Mouse (Mus musculus) kidney, adult 10 weeks (tissue): Measurements from ENCODE around the gene Taz. TPM values are rescaled to one million over a fixed set of nuclear protein-coding genes. Genes with fewer than 3 reads are reported as not detected.

Source experiments
- polyA plus RNA-seq: library from polyadenylated mRNA; stranded (reverse); fragments of 350-450 nt; fragmentation: Illumina TruSeq; extraction: RNeasy Lipid Tissue Mini Kit (QIAGEN cat#74804); gene quantifications from one replicate; pipeline ENCODE4 v1.2.3, GENCODE M21; 2014; ENCODE audit warnings: low read depth, low replicate concordance

The Taz gene
- 37.2 TPM for polyA plus RNA-seq

DNA sequence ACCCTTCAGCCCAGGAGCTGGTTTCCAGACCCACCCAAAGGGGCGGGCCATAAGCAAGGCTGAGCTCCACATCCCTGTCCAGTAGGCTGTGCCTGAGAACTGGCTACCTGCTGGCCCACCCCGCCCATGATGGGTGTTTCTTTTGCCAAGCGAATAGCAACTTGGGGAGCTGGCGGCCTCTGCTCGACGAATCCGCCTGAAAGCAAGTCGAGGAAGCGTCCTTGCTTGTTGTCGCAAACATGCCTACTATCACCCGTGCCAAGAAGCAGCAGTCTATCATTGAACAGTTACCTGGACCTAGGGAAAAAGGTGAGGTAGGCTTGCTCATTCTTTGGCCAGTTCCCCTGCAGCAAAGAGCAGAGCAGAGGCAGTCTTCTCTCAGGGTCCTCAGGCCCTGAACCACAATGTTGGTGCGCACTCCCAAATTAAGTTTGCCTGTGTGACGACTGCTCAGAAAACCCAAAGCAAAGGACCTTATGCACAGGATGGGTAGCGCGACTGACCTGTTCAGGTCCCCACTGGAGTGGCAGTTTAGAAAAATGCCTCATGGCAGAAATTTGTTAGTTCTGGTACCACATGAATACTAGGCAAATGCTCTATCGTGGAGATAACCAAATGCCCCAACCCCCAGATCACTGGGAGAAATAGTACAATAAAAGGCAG lies at the start of gene Taz, which contains the start of gene Dnase1l1:
Gene Taz, plus strand, starts transcription at position 181 of the 663 bp plus-strand sequence.
Gene Dnase1l1, minus strand, starts transcription at position 606 of the 663 bp plus-strand sequence.

DNA sequence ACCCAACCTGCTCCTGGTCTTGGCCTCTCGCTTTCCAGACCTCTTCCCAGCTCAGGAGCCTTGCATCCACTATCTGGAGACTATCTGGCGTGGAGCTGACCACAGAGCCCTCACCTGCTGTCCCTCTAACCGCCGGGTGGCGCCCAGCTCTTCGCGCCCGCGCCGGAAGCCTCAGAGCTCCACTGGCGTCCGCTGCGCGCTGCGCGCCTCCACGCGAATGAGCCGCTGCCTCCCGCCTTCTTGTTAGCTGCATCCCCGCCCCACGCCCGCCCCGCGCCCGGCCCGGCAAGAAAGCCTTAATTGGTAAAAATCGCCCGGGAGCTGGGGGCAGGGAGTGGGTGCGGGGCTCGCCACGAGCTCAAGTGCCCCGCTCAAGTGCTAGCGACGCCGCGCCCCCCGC lies 32.1 kb upstream of the Taz start, which contains the start of gene Flna:
Gene Flna, minus strand, starts transcription at position 206 of the 400 bp plus-strand sequence.

DNA sequence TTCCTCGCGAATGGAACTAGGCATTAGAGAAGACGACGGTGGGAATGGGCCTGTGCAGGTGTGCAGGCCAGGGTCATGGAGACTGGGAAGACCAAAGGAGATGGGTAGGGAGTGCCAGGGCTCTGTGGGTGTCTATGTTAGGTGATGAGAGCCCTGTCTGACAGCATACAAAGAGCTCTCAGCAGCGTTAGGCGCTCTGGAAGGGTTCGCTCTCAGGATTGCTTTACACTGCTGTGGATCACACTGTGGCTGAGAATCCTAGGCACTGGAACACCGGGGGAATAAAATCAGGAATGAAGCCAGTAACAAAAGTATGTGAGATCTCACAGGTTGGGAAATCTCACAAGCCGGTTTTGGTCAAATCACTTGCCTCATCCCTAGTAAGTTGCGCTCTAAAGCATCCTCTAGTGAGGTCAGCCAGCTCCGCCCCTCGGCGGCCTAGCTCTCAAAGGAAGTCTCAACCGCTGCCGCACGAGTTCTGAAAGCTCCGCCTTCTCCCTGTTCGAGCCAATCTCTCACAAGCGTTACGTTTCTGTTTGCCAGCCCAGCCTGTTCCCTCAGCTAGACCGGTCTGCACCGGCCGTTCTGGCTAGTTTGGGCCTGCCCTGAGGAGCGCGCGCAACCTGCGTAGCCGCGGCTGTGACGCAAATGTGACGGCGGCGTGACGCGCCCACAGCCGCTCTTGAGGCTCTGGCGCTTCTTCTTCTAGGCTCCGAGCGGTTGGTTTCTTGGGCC lies 27.4 kb upstream of the Taz start, which contains the start of gene Emd:
Gene Emd, plus strand, starts transcription at position 535 of the 735 bp plus-strand sequence.

DNA sequence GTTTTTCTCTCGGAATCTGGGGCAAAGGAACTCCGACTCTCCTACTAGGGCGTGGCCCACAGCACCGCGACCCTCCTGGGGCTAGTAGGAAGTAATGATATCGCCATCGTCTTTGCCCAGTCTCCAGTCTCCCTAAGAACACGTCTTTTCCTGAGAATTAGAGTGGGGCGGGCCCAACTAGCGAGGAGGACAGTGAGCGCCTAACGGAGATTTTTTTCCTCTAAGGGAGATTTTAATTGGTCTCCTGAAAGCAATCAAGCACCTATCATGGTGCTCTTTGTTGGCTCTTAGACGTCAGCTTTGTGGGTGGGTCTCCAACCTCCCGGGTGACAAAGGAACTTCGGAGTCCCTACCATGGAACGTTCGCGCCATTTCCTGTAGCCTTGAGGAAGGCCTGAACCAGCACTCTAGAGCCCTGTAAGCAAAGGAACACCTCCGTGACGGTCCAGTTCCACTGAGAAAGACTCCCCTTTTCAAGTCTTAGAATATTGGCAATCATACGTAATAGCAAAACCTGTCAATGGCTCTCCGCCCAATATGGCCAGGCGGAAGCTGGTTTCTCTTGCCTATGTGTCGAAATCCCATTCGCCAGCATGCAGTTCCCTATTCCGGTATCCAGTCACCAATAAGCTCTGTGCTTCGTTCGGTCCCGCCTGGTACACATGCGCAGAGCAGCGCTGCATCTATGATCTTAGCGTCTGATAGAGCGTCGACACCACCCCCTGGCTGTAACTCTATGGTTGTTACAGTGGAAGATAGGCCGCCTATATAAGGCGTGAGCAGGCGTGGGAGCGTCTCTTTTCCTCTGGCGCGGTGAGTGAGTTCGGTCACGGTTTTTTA lies 11.4 kb upstream of the Taz start, which contains the start of gene Rpl10:
Gene Rpl10, plus strand, starts transcription at position 751 of the 840 bp plus-strand sequence.

DNA sequence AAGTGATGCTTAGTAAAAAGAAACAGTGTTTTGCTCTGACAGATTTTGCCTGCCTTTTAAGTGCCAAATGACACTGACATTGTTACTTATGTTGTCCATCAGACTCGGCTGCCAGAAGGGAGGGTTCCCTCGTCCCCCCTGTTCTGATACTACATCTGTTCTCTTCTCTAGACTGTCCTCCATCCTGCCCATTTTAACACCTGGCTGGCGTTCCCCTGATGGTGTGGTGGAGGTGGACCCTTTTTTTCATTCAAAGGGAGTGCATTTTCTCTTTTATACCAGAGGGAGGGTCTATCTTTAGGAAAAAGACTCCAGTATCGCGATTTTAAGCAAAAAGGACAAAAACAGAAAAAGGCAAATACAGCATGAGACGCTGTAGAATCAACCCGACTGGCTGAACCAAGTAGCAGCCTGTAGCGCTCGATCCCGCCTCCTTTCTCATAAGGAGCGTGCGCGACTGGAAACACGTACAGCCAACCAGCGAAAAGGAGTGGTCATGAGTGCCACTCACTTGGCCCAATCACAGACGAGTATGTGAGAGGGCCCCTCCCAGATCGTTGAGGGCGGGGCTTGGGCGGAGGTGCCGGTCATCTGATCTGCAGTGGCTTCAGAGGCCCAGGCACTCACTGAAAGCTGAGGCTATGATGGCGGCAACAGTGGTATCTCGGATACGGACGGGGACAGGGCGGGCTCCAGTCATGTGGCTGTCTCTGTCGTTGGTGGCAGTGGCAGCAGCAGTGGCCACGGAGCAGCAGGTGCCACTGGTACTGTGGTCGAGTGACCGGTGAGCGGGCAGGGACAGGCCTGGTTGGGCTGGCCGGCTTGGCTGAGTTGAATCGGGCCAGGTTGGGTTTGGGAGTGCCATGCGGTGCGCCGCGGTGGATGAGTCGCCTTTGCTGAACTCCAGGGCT lies 15.1 kb downstream of the Taz start, which contains the start of gene Atp6ap1:
Gene Atp6ap1, plus strand, starts transcription at position 560 of the 911 bp plus-strand sequence.

DNA sequence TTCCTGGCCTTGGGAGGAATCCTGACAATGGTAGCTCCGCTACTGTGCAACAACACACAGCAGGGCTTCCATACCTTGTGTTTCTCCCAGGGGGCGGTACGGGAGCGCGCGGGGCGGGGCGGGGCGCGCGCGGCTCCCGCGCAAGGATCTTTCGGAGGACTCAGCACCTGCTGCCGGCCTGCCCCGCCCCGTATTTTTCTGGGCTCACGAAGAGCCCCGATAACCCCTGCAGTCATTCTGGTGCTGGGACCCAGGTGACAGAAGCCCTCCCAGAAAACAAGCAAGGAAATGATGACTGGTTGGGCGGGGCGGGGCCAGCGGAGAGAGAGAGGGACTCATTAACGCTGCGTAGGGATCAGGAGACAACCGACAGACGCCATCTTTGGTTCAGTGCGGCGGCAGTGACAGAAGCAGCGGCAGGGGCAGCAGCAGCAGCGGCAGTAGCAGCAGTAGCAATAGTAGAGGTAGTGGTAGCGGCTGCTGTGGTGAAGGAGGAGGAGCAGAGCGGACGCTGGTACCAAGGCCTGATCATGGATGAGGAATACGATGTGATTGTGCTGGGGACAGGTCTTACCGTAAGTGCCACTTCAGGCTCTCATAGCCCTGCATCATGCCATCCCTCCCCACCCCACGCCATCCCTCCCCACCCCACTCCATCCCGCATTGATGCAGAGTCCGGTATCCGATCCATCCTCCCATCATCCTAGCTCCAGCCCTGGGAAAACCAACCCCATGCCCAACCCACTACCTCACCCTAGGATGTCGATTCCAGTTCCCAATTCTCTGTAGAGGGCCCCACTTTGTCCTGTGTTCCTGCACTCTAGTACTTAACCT lies 23.4 kb downstream of the Taz start, which contains the start of gene Gdi1:
Gene Gdi1, plus strand, starts transcription at position 132 of the 834 bp plus-strand sequence.

DNA sequence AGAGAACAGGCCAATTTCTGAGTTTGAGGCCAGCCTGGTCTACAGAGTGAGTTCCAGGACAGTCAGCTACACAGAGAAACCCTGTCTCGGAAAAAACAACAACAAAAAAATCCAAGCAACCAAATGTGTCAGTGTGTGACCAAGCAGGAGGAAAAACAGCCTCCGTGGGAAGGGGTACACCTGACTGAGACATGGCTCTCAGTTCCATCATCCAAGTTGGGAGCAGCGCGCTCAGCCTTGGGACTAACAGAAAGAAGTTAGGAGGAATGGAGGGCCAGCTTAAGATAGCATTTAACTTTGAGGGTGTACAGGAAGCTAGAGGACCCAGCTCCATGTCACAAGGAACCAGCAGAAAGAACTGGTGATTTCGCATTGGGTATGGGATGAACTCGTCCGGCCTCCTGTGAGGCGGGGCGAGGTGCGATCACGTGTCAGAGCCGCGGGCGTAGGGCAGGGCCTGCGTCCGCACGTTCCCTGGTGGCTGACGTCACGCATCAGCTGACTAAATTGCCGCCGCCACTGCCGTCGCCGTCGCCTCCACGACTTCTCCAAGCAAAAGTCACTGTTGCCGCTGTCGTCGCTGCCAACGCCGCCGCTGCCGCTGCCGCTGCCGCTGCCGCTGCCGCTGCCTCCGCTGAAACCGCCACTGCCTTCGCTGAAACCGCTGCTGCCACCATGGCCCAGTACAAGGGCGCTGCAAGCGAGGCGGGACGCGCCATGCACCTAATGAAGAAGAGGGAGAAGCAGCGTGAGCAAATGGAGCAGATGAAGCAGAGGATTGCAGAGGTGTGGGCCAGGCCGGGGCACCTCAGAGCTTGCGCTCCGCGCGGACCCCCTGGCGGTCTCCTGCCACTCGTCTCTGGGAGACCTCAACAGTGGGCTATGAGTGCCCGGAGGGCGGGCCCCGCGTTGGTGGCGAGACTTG lies 31.1 kb downstream of the Taz start, which contains the start of gene Fam50a:
Gene Fam50a, plus strand, starts transcription at position 494 of the 925 bp plus-strand sequence.

DNA sequence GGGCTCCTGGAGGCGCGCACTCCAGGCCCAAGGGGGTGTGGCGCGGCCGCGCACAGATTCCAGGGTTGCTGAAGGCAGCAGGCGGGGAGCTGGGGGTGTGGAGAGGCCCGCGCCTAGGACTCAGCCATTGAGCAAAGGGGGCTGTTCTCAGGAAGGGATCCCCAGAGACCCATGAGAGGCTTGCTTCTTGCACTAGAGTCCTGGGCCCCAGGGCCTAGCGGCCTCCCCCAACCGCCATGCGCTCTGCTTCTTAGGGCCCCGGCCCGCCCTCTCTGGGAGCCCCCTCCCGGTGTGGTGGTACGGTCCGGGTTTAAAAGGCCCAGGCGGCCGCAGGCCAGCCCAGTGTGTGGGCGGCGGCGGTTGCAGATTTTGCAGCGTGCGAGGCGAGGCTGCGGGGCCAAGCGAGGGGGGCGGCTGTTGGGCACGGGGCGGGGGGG lies 47.0 kb downstream of the Taz start, which contains the start of gene Plxna3:
Gene Plxna3, plus strand, starts transcription at position 342 of the 437 bp plus-strand sequence.

Other genes starting within 250 kb of the Taz start
- gene Opn1mw, start 154.4 kb upstream of the Taz start, polyA plus RNA-seq, result not detected
- gene Mecp2, start 146.5 kb upstream of the Taz start, polyA plus RNA-seq, result 18.0 TPM
- gene Tex28, start 114.1 kb upstream of the Taz start, polyA plus RNA-seq, result not detected
- gene Tktl1, start 104.7 kb upstream of the Taz start, polyA plus RNA-seq, result not detected
- gene Flna, start 32.1 kb upstream of the Taz start, polyA plus RNA-seq, result 14.1 TPM
- 34.6 TPM for gene Emd, start 27.2 kb upstream of the Taz start, polyA plus RNA-seq
- 1,026 TPM for gene Rpl10, start 11.1 kb upstream of the Taz start, polyA plus RNA-seq
- 17.5 TPM for gene Dnase1l1, start 425 bp downstream of the Taz start, polyA plus RNA-seq
- gene Atp6ap1, start 15.2 kb downstream of the Taz start, polyA plus RNA-seq, result 252 TPM
- gene Gdi1, start 23.1 kb downstream of the Taz start, polyA plus RNA-seq, result 120 TPM
- gene Fam50a, start 31.1 kb downstream of the Taz start, polyA plus RNA-seq, result 23.5 TPM
- gene Plxna3, start 47.2 kb downstream of the Taz start, polyA plus RNA-seq, result 0.12 TPM
- 13.5 TPM for gene Lage3, start 71.7 kb downstream of the Taz start, polyA plus RNA-seq
- gene Ubl4a, start 91.3 kb downstream of the Taz start, polyA plus RNA-seq, result 43.2 TPM
- 6.3 TPM for gene Slc10a3, start 91.4 kb downstream of the Taz start, polyA plus RNA-seq
- 8.2 TPM for gene Fam3a, start 111.4 kb downstream of the Taz start, polyA plus RNA-seq
- 30.2 TPM for gene Ikbkg, start 111.4 kb downstream of the Taz start, polyA plus RNA-seq
- 9.0 TPM for gene G6pdx, start 147.3 kb downstream of the Taz start, polyA plus RNA-seq
- not detected for gene Gm6880, start 199.5 kb downstream of the Taz start, polyA plus RNA-seq